Mouse (Mus musculus) heart, adult 2 months (tissue): ENCODE measurements around the gene Rdh16f2. TPM values are rescaled to one million over a fixed set of nuclear protein-coding genes. Genes with fewer than 3 reads are reported as not detected.

ENCODE experiments used
- DNase-seq, 2 experiments: peaks; one replicate each; pipeline ENCODE4 v3.0.0; 2021
- H3K27ac ChIP-seq: fragments of 200-600 bp; 2 replicates; pipeline ENCODE4 v1.8.1; 2022
- H3K27me3 ChIP-seq: fragments of 200-500 bp; 2 replicates; pipeline ENCODE4 v1.6.1; 2012; ENCODE audit warnings: mild to moderate bottlenecking, low read length, inconsistent platforms, mixed read lengths; ENCODE audit not compliant: control insufficient read depth, insufficient read depth
- H3K36me3 ChIP-seq: fragments of 200-500 bp; 2 replicates; pipeline ENCODE4 v1.6.1; 2012; ENCODE audit warnings: low read length, inconsistent platforms; ENCODE audit not compliant: control insufficient read depth, insufficient read depth
- H3K4me1 ChIP-seq: fragments of 200-500 bp; 2 replicates; pipeline ENCODE4 v1.6.1; 2011; ENCODE audit warnings: low read length; ENCODE audit not compliant: control insufficient read depth, insufficient read depth
- H3K4me3 ChIP-seq: fragments of 200-600 bp; 2 replicates; pipeline ENCODE4 v1.8.1; 2022
- H3K79me2 ChIP-seq: fragments of 200-500 bp; replicated peaks from 2 replicates; pipeline ENCODE4 v1.6.1; 2012; ENCODE audit warnings: mild to moderate bottlenecking, inconsistent platforms, low read length, moderate library complexity, mixed read lengths; ENCODE audit not compliant: control insufficient read depth, insufficient read depth
- H3K9ac ChIP-seq: fragments of 200-500 bp; 2 replicates; pipeline ENCODE4 v1.6.1; 2012; ENCODE audit warnings: low read depth, mild to moderate bottlenecking, control low read depth, inconsistent platforms, low read length, mixed read lengths
- CTCF ChIP-seq: fragments of 200-600 bp; IDR thresholded peaks from 2 replicates; pipeline ENCODE4 v1.8.1; 2022; ENCODE audit warnings: antibody characterized with exemption, mild to moderate bottlenecking, moderate library complexity
- EP300 ChIP-seq: fragments of 200-500 bp; IDR thresholded peaks from 2 replicates; pipeline ENCODE4 v1.6.1; 2011; ENCODE audit warnings: low read depth, low read length, control low read depth; ENCODE audit not compliant: insufficient read depth
- POLR2A ChIP-seq: fragments of 200-500 bp; IDR thresholded peaks from 2 replicates; pipeline ENCODE4 v1.6.1; 2011; ENCODE audit warnings: mild to moderate bottlenecking, low read depth, low read length, control low read depth; ENCODE audit not compliant: insufficient read depth
- WGBS: fragments of 180-500 bp; shearing (Covaris S2); methylation state at CpG from one replicate; pipeline ENCODE4 v1.1.7; 2018; 5-methylcytosine and 5-hydroxymethylcytosine counted together
- intact Hi-C: fragments of 180-260 bp; cut with DNase I; formaldehyde crosslinking; loops from one replicate; pipeline ENCODE4 v1.15.1; 2025
- polyA plus RNA-seq: library from polyadenylated mRNA; depleted of rRNA; stranded (reverse); fragments of >200 nt; gene quantifications from 2 replicates; pipeline ENCODE4 v1.2.3, GENCODE M21; 2012; rRNA removed
- total RNA-seq, 2 experiments: library from RNA; stranded (reverse); gene quantifications; 2 replicates each; pipeline ENCODE4 v1.2.3; 2021

Gene Rdh16f2
- total and polyA plus RNA-seq, 3 experiments: not detected

- DNase-seq: no peak
- WGBS: 57% methylated on average over 7 of the region's 7 CpGs
- TF ChIP-seq POLR2A (no peak), CTCF (no peak), EP300 (no peak)
- Histone ChIP-seq H3K36me3 (no peaks in the 10 kb centered on the region), H3K9ac (no peak overlapping the region), H3K4me1 (no peaks in the 10 kb centered on the region), H3K79me2 (no peaks in the 10 kb centered on the region), H3K4me3 (no peak overlapping the region), H3K27me3 (no peaks in the 10 kb centered on the region), H3K27ac (no peak overlapping the region)
- intact Hi-C loops: no loop called here
Measured at GRCm38 (mm10) chr10:127924597-127925378, 58.5 kb downstream of the Rdh16f2 start.

Other genes with a start within 250 kb of the Rdh16f2 start
- gene Lrp1, start 245.3 kb upstream of the Rdh16f2 start, total RNA-seq: 10 to 100 TPM; 74.0 to 79.5 TPM
- gene Lrp1, start 245.3 kb upstream of the Rdh16f2 start, polyA plus RNA-seq: 74.1 and 83.7 TPM in 2 replicates
- 10 to 100 TPM; 43.7 to 43.9 TPM for gene Stat6, start 223.5 kb upstream of the Rdh16f2 start, total RNA-seq
- gene Stat6, start 223.5 kb upstream of the Rdh16f2 start, polyA plus RNA-seq: 49.5 and 61.7 TPM in 2 replicates
- gene Nemp1, start 199.6 kb upstream of the Rdh16f2 start, total RNA-seq: 1 to 10 TPM; 3.7 to 4.2 TPM
- 2.2 and 4.0 TPM in 2 replicates for gene Nemp1, start 199.6 kb upstream of the Rdh16f2 start, polyA plus RNA-seq
- gene Nab2, start 197.9 kb upstream of the Rdh16f2 start, total RNA-seq: 1 to 10 TPM; 5.0 to 6.3 TPM
- gene Nab2, start 197.9 kb upstream of the Rdh16f2 start, polyA plus RNA-seq: 10.0 and 11.2 TPM in 2 replicates
- under 1 TPM in 1 of 2 experiments, not detected in 1; 0.08 TPM for gene Myo1a, start 161.3 kb upstream of the Rdh16f2 start, total RNA-seq
- 0.04 and 0.12 TPM in 2 replicates for gene Myo1a, start 161.3 kb upstream of the Rdh16f2 start, polyA plus RNA-seq
- not detected for gene Tac2, start 142.0 kb upstream of the Rdh16f2 start, total RNA-seq
- gene Tac2, start 142.0 kb upstream of the Rdh16f2 start, polyA plus RNA-seq: not detected in 2 replicates
- 1 to 10 TPM; 7.7 to 7.8 TPM for gene Zbtb39, start 126.9 kb upstream of the Rdh16f2 start, total RNA-seq
- 4.3 and 6.3 TPM in 2 replicates for gene Zbtb39, start 126.9 kb upstream of the Rdh16f2 start, polyA plus RNA-seq
- 1 to 10 TPM; 2.6 to 3.9 TPM for gene Gpr182, start 114.7 kb upstream of the Rdh16f2 start, total RNA-seq
- 7.7 and 8.6 TPM in 2 replicates for gene Gpr182, start 114.7 kb upstream of the Rdh16f2 start, polyA plus RNA-seq
- gene Rdh1, start 106.8 kb upstream of the Rdh16f2 start, total RNA-seq: under 1 TPM in 1 of 2 experiments, not detected in 1; 0.05 TPM
- 0.04 TPM in 1 of 2 replicates, not detected in the other for gene Rdh1, start 106.8 kb upstream of the Rdh16f2 start, polyA plus RNA-seq
- under 1 TPM in 1 of 2 experiments, not detected in 1; 0.10 TPM for gene Rdh16f1, start 106.7 kb upstream of the Rdh16f2 start, total RNA-seq
- 0.12 TPM in 1 of 2 replicates, not detected in the other for gene Rdh16f1, start 106.7 kb upstream of the Rdh16f2 start, polyA plus RNA-seq
- gene Rdh9, start 90.1 kb upstream of the Rdh16f2 start, total RNA-seq: not detected
- 0.20 TPM in 1 of 2 replicates, not detected in the other for gene Rdh9, start 90.1 kb upstream of the Rdh16f2 start, polyA plus RNA-seq
- not detected for gene Rdh16, start 65.3 kb upstream of the Rdh16f2 start, total RNA-seq
- gene Rdh16, start 65.3 kb upstream of the Rdh16f2 start, polyA plus RNA-seq: 0.06 TPM in 1 of 2 replicates, not detected in the other
- not detected for gene Rdh19, start 16.5 kb upstream of the Rdh16f2 start, total RNA-seq
- not detected in 2 replicates for gene Rdh19, start 16.5 kb upstream of the Rdh16f2 start, polyA plus RNA-seq
- gene Rdh7, start 22.3 kb downstream of the Rdh16f2 start, total RNA-seq: not detected
- gene Rdh7, start 22.3 kb downstream of the Rdh16f2 start, polyA plus RNA-seq: 0.35 TPM in 1 of 2 replicates, not detected in the other
- gene Sdr9c7, start 32.0 kb downstream of the Rdh16f2 start, total RNA-seq: not detected
- not detected in 2 replicates for gene Sdr9c7, start 32.0 kb downstream of the Rdh16f2 start, polyA plus RNA-seq
- gene Hsd17b6, start 141.1 kb downstream of the Rdh16f2 start, total RNA-seq: not detected
- not detected in 2 replicates for gene Hsd17b6, start 141.1 kb downstream of the Rdh16f2 start, polyA plus RNA-seq
- gene Prim1, start 148.7 kb downstream of the Rdh16f2 start, total RNA-seq: 1 to 10 TPM; 1.7 TPM
- gene Prim1, start 148.7 kb downstream of the Rdh16f2 start, polyA plus RNA-seq: 1.2 and 2.0 TPM in 2 replicates
- gene Naca, start 169.1 kb downstream of the Rdh16f2 start, total RNA-seq: 100 to 1,000 TPM; 436 to 544 TPM
- gene Naca, start 169.1 kb downstream of the Rdh16f2 start, polyA plus RNA-seq: 204 and 212 TPM in 2 replicates
- 10 to 100 TPM; 96.0 to 97.3 TPM for gene Ptges3, start 192.5 kb downstream of the Rdh16f2 start, total RNA-seq
- 16.3 and 19.2 TPM in 2 replicates for gene Ptges3, start 192.5 kb downstream of the Rdh16f2 start, polyA plus RNA-seq
- gene Atp5b, start 216.8 kb downstream of the Rdh16f2 start, total RNA-seq: 1,000 to 10,000 TPM; 7,689 to 9,158 TPM
- 8,017 and 9,446 TPM in 2 replicates for gene Atp5b, start 216.8 kb downstream of the Rdh16f2 start, polyA plus RNA-seq
- gene Baz2a, start 225.1 kb downstream of the Rdh16f2 start, total RNA-seq: 10 to 100 TPM; 18.4 to 22.4 TPM
- gene Baz2a, start 225.1 kb downstream of the Rdh16f2 start, polyA plus RNA-seq: 15.5 and 23.7 TPM in 2 replicates